Mouse (Mus musculus) kidney, postnatal 0 days (tissue): ENCODE data around the gene Rrm1. TPM values are rescaled to one million over a fixed set of nuclear protein-coding genes. Genes with fewer than 3 reads are reported as not detected.
"Not testable (repeated sequence)": the region's sequence is repeated elsewhere in the genome, so short reads cannot be mapped to it uniquely, and the experiment has no call there.

Source experiments
- ATAC-seq: fragments of 200-750 bp; cut with Nextera tagmentation; replicated peaks from 2 replicates; pipeline ENCODE4 v1.8.0; 2017; ENCODE audit warnings: low read depth, moderate number of reproducible peaks, moderate TSS enrichment, moderate library complexity; ENCODE audit not compliant: low FRiP score
- DNase-seq: peaks from one replicate; pipeline ENCODE4 v3.0.0-alpha.2; 2016; ENCODE audit warnings: low spot score
- H3K27ac ChIP-seq: fragments of 300-500 bp; sonication (generic); 2 replicates; pipeline ENCODE4 v1.5.1; 2014; ENCODE audit warnings: mild to moderate bottlenecking
- H3K27me3 ChIP-seq: fragments of 300-500 bp; sonication (generic); 2 replicates; pipeline ENCODE4 v1.6.1; 2014; ENCODE audit warnings: low read length, mixed read lengths; ENCODE audit not compliant: insufficient read depth
- H3K36me3 ChIP-seq: fragments of 300-500 bp; sonication (generic); 2 replicates; pipeline ENCODE4 v1.6.1; 2014; ENCODE audit warnings: low read length, mixed read lengths; ENCODE audit not compliant: insufficient read depth
- H3K4me1 ChIP-seq: fragments of 300-500 bp; sonication (generic); replicated peaks from 2 replicates; pipeline ENCODE4 v1.6.1; 2014; ENCODE audit warnings: antibody characterized with exemption, low read length, mixed read lengths; ENCODE audit not compliant: insufficient read depth
- H3K4me2 ChIP-seq: fragments of 300-500 bp; sonication (generic); 2 replicates; pipeline ENCODE4 v1.6.1; 2014; ENCODE audit warnings: mild to moderate bottlenecking, low read length, moderate library complexity, mixed read lengths
- H3K4me3 ChIP-seq: fragments of 300-500 bp; sonication (generic); replicated peaks from 2 replicates; pipeline ENCODE4 v1.5.1; 2014; ENCODE audit warnings: low read depth, low read length
- H3K9ac ChIP-seq: fragments of 300-500 bp; sonication (generic); 2 replicates; pipeline ENCODE4 v1.6.1; 2014; ENCODE audit warnings: low read depth, low read length
- H3K9me3 ChIP-seq: fragments of 300-500 bp; sonication (generic); replicated peaks from 2 replicates; pipeline ENCODE4 v1.6.1; 2016; ENCODE audit warnings: low read length, inconsistent platforms, mixed read lengths
- CTCF ChIP-seq: IDR thresholded peaks from 2 replicates; pipeline ENCODE4 v1.5.1; 2016; ENCODE audit warnings: antibody characterized with exemption, low read depth, mild to moderate bottlenecking, moderate library complexity
- WGBS: fragments of 180-500 bp; shearing (Covaris S2); extraction: QIAGEN DNeasy Blood & Tissue Kit; methylation state at CpG from one replicate; pipeline ENCODE4 v1.1.7; 2014; 5-methylcytosine and 5-hydroxymethylcytosine counted together
- polyA plus RNA-seq: library from polyadenylated mRNA; unstranded; fragments of >200 nt; fragmentation: Nextera tagmentation; extraction: Ambion mirVana; gene quantifications from 2 replicates; pipeline ENCODE4 v1.2.1, GENCODE M21; 2015

Gene Rrm1
- polyA plus RNA-seq, 1 experiment from 2014 or later: 52.0 TPM

- Histone ChIP-seq H3K4me1 (no peaks in the 10 kb centered on the region), H3K9me3 (no peaks in the 10 kb centered on the region), H3K27me3 (no peaks in the 10 kb centered on the region), H3K4me3 (no peak overlapping the region), H3K4me2 (no peak overlapping the region), H3K27ac (no peak overlapping the region), H3K9ac (no peak overlapping the region), H3K36me3 (0 out of 2 replicates have a peak, but pooled peaks cover 2% of the 10 kb centered on the region)
- no peak for TF ChIP-seq CTCF
- no peak for ATAC-seq
- no peak for DNase-seq
Observed at GRCm38 (mm10) chr7:102407440-102407839, 34.1 kb upstream of the Rrm1 start.

- not testable (repeated sequence) for H3K4me1 ChIP-seq, ATAC-seq, DNase-seq, H3K9ac ChIP-seq, H3K27ac ChIP-seq, H3K4me3 ChIP-seq, H3K9me3 ChIP-seq, H3K27me3 ChIP-seq, H3K4me2 ChIP-seq, H3K36me3 ChIP-seq
- 92% methylated on average over 9 of the region's 9 CpGs for WGBS
Observed at GRCm38 (mm10) chr7:102415272-102415671, 26.2 kb upstream of the Rrm1 start.

- no peak overlapping the region for H3K27ac ChIP-seq
Observed at GRCm38 (mm10) chr7:102415841-102416240, 25.7 kb upstream of the Rrm1 start.

GRCm38 (mm10) chr7:102417398-102417797, 24.1 kb upstream of the Rrm1 start:
- ATAC-seq: peak; percentile 54; the same call in 1 of the 2 replicates
- 5% methylated on average over 4 of the region's 4 CpGs for WGBS
- Histone ChIP-seq H3K27ac (no peak overlapping the region), H3K4me1 (no peaks in the 10 kb centered on the region), H3K9ac (no peak overlapping the region), H3K36me3 (no peaks in the 10 kb centered on the region), H3K9me3 (no peaks in the 10 kb centered on the region), H3K4me2 (no peak overlapping the region), H3K27me3 (no peaks in the 10 kb centered on the region), H3K4me3 (no peak overlapping the region)
- peak; percentile 95 for TF ChIP-seq CTCF
- DNase-seq: peak; percentile 94

More at GRCm38 (mm10) chr7:102415841-102416240, 25.7 kb upstream of the Rrm1 start:
- 53% methylated on average over 6 of the region's 6 CpGs for WGBS
- DNase-seq (no peak), ATAC-seq (no peak)
- H3K4me2 ChIP-seq: no peak overlapping the region
- H3K4me1 ChIP-seq: no peaks in the 10 kb centered on the region
- no peak for TF ChIP-seq CTCF
- no peaks in the 10 kb centered on the region for H3K9me3 ChIP-seq
- H3K9ac ChIP-seq: no peak overlapping the region
- no peaks in the 10 kb centered on the region for H3K27me3 ChIP-seq
- H3K36me3 ChIP-seq: 0 out of 2 replicates have a peak, but pooled peaks cover 2% of the 10 kb centered on the region
- H3K4me3 ChIP-seq: no peak overlapping the region

- Histone ChIP-seq H3K4me1 (no peaks in the 10 kb centered on the region), H3K9me3 (no peaks in the 10 kb centered on the region), H3K36me3 (no peaks in the 10 kb centered on the region), H3K4me2 (no peak overlapping the region), H3K4me3 (no peak overlapping the region), H3K9ac (no peak overlapping the region), H3K27ac (no peak overlapping the region), H3K27me3 (no peaks in the 10 kb centered on the region)
- no peak for DNase-seq
- no peak for ATAC-seq
- no peak for TF ChIP-seq CTCF
- 98% methylated on average over 2 of the region's 2 CpGs for WGBS
Observed at GRCm38 (mm10) chr7:102422036-102422435, 19.5 kb upstream of the Rrm1 start.

- DNase-seq (peak; percentile 5), ATAC-seq (no peak)
- H3K4me1 ChIP-seq: no peaks in the 10 kb centered on the region
- no peaks in the 10 kb centered on the region for H3K36me3 ChIP-seq
- no peak for TF ChIP-seq CTCF
- H3K9ac ChIP-seq: no peak overlapping the region
- 54% methylated on average over 6 of the region's 6 CpGs for WGBS
- no peaks in the 10 kb centered on the region for H3K9me3 ChIP-seq
- no peak overlapping the region for H3K4me2 ChIP-seq
- H3K27ac ChIP-seq: no peak overlapping the region
- no peaks in the 10 kb centered on the region for H3K27me3 ChIP-seq
- no peak overlapping the region for H3K4me3 ChIP-seq
Observed at GRCm38 (mm10) chr7:102425933-102426685, 15.4 kb upstream of the Rrm1 start.
